Mouse (Mus musculus) C2C12 (cell line): Measurements from ENCODE around the gene Ubxn6.

Experiments used
- CEBPB ChIP-seq: IDR thresholded peaks from one replicate; pipeline ENCODE4 v1.6.1; 2011; ENCODE audit warnings: low read depth, mild to moderate bottlenecking, control low read depth, moderate library complexity
- CTCF ChIP-seq: IDR thresholded peaks from one replicate; pipeline ENCODE4 v1.5.1; 2011; ENCODE audit not compliant: control insufficient read depth, insufficient read depth, insufficient read length
- FOSL1 ChIP-seq: IDR thresholded peaks from one replicate; pipeline ENCODE4 v1.8.0; 2011; ENCODE audit warnings: mild to moderate bottlenecking, low read length; ENCODE audit not compliant: poor library complexity, insufficient read depth, severe bottlenecking
- MYOG ChIP-seq: IDR thresholded peaks from one replicate; pipeline ENCODE4 v1.6.1; 2011; ENCODE audit not compliant: control insufficient read depth, insufficient read length; ENCODE audit errors: extremely low read depth
- USF1 ChIP-seq: IDR thresholded peaks from one replicate; pipeline ENCODE4 v1.6.1; 2011; ENCODE audit warnings: low read depth, mild to moderate bottlenecking, control low read depth, moderate library complexity

DNA sequence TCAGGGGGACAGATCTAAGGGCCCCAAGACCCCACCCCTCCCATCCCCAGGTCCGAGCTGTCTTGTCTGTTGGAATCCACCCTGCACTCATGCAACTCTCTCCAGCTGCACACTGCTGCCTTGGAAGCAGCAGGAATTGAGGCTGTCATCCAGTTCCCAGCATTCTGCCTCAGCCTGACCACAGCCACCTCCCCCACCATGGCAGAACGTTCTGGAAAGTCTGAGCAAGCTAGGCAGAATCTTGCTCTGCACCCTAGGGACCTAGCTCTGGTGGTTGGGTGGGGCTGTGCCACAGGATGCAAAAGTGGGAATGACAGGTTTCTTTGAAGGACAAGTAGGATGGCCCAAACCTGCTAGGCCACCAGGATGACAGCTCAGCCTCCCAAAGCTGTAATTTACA is 50.4 kb downstream of the Ubxn6 start:
- TF ChIP-seq CTCF (no peak), CEBPB (no peak), FOSL1 (no peak), USF1 (no peak), MYOG (no peak)
